Mouse (Mus musculus) liver, adult 2 months (tissue): ENCODE results near the gene Lama2. TPM values are rescaled to one million over a fixed set of nuclear protein-coding genes. Genes with fewer than 3 reads are reported as not detected.

ENCODE experiments used
- DNase-seq: peaks from one replicate; pipeline ENCODE4 v3.0.0-alpha.2; 2011; ENCODE audit warnings: low read depth, low spot score; ENCODE audit errors: extremely low read depth
- H3K27ac ChIP-seq: fragments of 200-500 bp; replicated peaks from 2 replicates; pipeline ENCODE4 v1.5.1; 2012; ENCODE audit warnings: low read depth, mild to moderate bottlenecking, control low read depth, inconsistent platforms, low read length; ENCODE audit not compliant: insufficient read depth
- H3K27me3 ChIP-seq: fragments of 200-500 bp; 2 replicates; pipeline ENCODE4 v1.6.1; 2012; ENCODE audit warnings: mild to moderate bottlenecking, moderate library complexity, low read length, inconsistent platforms; ENCODE audit not compliant: control insufficient read depth, insufficient read depth
- H3K36me3 ChIP-seq: fragments of 200-500 bp; 2 replicates; pipeline ENCODE4 v1.6.1; 2012; ENCODE audit warnings: low read length, inconsistent platforms; ENCODE audit not compliant: control insufficient read depth, insufficient read depth
- H3K4me1 ChIP-seq: fragments of 200-500 bp; 2 replicates; pipeline ENCODE4 v1.6.1; 2011; ENCODE audit warnings: low read length; ENCODE audit not compliant: control insufficient read depth, insufficient read depth
- H3K4me3 ChIP-seq: fragments of 200-500 bp; 2 replicates; pipeline ENCODE4 v1.5.1; 2011; ENCODE audit warnings: low read depth, mild to moderate bottlenecking, control low read depth, low read length, moderate library complexity; ENCODE audit not compliant: insufficient read depth
- H3K79me2 ChIP-seq: fragments of 200-500 bp; 2 replicates; pipeline ENCODE4 v1.6.1; 2012; ENCODE audit warnings: inconsistent platforms, mild to moderate bottlenecking, low read length, moderate library complexity; ENCODE audit not compliant: control insufficient read depth, insufficient read depth
- H3K9ac ChIP-seq: fragments of 200-500 bp; 2 replicates; pipeline ENCODE4 v1.6.1; 2012; ENCODE audit warnings: low read depth, mild to moderate bottlenecking, control low read depth, inconsistent platforms, low read length
- CTCF ChIP-seq: fragments of 200-500 bp; IDR thresholded peaks from 2 replicates; pipeline ENCODE4 v1.5.1; 2011; ENCODE audit warnings: low read depth, low read length, control low read depth
- POLR2A ChIP-seq: fragments of 200-500 bp; IDR thresholded peaks from 2 replicates; pipeline ENCODE4 v1.6.1; 2011; ENCODE audit warnings: low read length, control low read depth; ENCODE audit not compliant: insufficient read depth; ENCODE audit errors: extremely low read depth
- WGBS: fragments of 180-500 bp; shearing (Covaris S2); methylation state at CpG from one replicate; pipeline ENCODE4 v1.1.7; 2018; 5-methylcytosine and 5-hydroxymethylcytosine counted together
- polyA plus RNA-seq: library from polyadenylated mRNA; depleted of rRNA; stranded (reverse); fragments of >200 nt; gene quantifications from 2 replicates; pipeline ENCODE4 v1.2.3, GENCODE M21; 2012
- total RNA-seq: library from RNA; depleted of rRNA; stranded (reverse); fragments of >200 nt; gene quantifications from 2 replicates; pipeline ENCODE4 v1.2.3, GENCODE M21; 2014

Gene Lama2
- total and polyA plus RNA-seq, 2 experiments = 1.1 to 1.9 TPM

DNA sequence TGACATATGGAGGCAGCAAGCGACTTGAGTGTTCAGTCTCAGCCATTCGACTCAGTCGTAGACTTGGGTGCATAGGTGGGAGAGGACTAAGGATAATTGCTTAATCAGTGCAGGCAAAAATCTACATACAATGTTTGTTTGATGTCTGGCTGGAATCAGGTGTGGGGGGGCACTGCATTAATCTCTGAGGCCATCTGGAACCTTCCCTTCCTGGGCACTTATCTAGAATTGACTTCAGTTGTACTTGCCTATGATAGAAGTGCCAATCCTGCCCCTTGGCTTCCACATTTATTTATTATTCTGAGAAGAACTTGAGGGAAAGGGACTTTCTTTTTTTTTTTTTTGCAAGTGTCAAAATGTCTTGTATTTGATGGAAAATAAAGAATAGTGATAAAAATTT is 644.2 kb downstream of the Lama2 start:
- Histone ChIP-seq H3K9ac (no peak overlapping the region), H3K36me3 (no peaks in the 10 kb centered on the region), H3K27me3 (no peaks in the 10 kb centered on the region), H3K4me3 (no peak overlapping the region), H3K79me2 (no peaks in the 10 kb centered on the region), H3K27ac (no peak overlapping the region), H3K4me1 (no peaks in the 10 kb centered on the region)
- WGBS = 94% methylated on average over 3 of the region's 3 CpGs
- no peak for TF ChIP-seq POLR2A
- TF ChIP-seq CTCF = no peak
- no peak for DNase-seq

DNA sequence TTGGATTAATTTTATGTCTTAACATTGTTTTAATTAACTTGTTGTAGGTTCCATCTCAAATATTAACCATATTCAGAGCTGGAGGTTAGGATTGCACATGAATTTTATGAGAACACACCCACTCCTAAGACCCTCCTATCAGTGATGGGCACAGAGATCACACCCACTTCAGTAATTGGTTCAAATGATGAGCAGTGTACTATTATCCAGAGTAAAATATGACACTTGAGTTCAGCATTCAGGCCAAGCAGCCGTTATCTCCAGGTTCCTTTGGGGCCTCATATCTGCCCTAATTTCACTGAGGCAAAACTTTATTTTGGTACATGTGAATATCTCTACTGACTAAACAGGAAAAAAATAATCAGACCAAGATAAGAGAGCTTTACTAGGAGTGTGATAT is 645.3 kb downstream of the Lama2 start:
- no peak overlapping the region for H3K27ac ChIP-seq
- no peaks in the 10 kb centered on the region for H3K4me1 ChIP-seq
- H3K9ac ChIP-seq = no peak overlapping the region
- no peak for DNase-seq
- 77% methylated on average over 1 of the region's 1 CpGs for WGBS
- no peaks in the 10 kb centered on the region for H3K79me2 ChIP-seq
- H3K27me3 ChIP-seq = no peaks in the 10 kb centered on the region
- TF ChIP-seq CTCF (no peak), POLR2A (no peak)
- H3K36me3 ChIP-seq = no peaks in the 10 kb centered on the region
- H3K4me3 ChIP-seq = no peak overlapping the region

DNA sequence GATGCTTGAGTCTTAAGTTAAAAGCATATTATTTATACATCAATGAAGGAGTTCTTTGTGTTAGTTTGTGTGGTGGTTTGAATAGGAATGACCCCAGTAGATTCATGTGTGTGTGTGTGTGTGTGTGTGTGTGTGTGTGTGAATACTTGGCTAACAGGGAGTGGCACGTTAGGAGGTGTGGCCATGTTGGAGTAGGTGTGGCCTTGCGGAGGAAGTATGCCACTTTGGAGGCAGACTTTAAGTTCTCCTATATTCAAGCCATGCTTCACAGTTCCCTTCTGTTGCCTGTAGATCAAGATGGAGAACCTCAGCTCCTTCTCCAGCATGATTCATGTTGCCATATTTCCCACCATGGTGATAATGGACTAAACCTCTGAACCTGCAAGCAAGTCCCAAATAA is 646.0 kb downstream of the Lama2 start:
- TF ChIP-seq POLR2A = no peak
- TF ChIP-seq CTCF = no peak
- H3K36me3 ChIP-seq = no peaks in the 10 kb centered on the region
- no peak overlapping the region for H3K27ac ChIP-seq
- no peaks in the 10 kb centered on the region for H3K4me1 ChIP-seq
- DNase-seq = no peak
- 83% methylated on average over 2 of the region's 2 CpGs for WGBS
- no peaks in the 10 kb centered on the region for H3K27me3 ChIP-seq
- H3K79me2 ChIP-seq = no peaks in the 10 kb centered on the region
- no peak overlapping the region for H3K4me3 ChIP-seq
- H3K9ac ChIP-seq = no peak overlapping the region

DNA sequence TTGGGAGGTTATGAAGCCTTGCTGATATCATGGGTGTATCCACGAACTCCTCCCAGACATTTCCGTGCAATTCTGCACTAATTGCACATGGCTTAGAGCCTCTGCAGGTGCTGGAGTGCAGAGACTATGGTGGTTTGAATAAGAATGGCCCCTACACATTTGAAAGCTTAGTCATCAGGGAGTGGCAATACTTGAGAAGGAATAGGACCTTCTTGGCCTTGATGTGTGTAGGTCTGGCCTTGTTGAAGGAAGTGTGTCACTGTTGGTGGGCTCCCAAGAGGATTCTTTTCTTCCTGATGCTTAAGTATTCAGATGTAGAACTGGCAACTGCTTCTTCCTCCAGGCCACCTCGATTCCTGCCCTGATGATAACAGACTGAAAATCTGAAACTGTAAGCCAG is 661.0 kb downstream of the Lama2 start:
- TF ChIP-seq CTCF = no peak
- TF ChIP-seq POLR2A = no peak
- H3K9ac ChIP-seq = no peak overlapping the region
- WGBS = 85% methylated on average over 3 of the region's 3 CpGs

DNA sequence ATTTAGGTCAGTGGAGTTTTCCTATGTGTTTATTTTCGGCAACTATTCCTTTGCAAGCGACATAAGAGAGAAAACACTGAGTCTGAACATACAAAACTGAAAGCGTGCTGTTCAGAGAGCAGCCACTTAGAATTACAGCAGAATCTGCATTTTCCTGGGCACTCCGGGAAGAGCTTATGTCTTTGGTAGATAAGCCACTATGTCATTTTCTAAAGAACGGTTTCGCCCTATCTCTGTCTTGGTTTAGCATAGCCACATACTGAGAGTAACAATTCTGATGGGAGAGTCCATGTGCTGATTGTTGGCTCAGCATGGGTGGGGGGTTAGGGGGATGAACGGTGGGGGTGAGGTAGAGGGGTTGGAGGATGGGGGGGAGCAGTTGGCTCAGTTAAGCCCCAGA is 669.1 kb downstream of the Lama2 start:
- H3K27me3 ChIP-seq = no peaks in the 10 kb centered on the region
- no peaks in the 10 kb centered on the region for H3K4me1 ChIP-seq
- WGBS = 38% methylated on average over 7 of the region's 7 CpGs
- peak overlapping the region; percentile 20; the same call in 1 of the 2 replicates for H3K4me3 ChIP-seq
- peak; percentile 9 for DNase-seq
- H3K9ac ChIP-seq = no peak overlapping the region
- no peaks in the 10 kb centered on the region for H3K79me2 ChIP-seq
- TF ChIP-seq POLR2A = no peak
- no peak for TF ChIP-seq CTCF
- H3K27ac ChIP-seq = no peak overlapping the region
- H3K36me3 ChIP-seq = no peaks in the 10 kb centered on the region

More for the DNA sequence above, 661.0 kb downstream of the Lama2 start:
- Histone ChIP-seq H3K79me2 (no peaks in the 10 kb centered on the region), H3K4me1 (no peaks in the 10 kb centered on the region), H3K27ac (no peak overlapping the region), H3K27me3 (no peaks in the 10 kb centered on the region), H3K4me3 (no peak overlapping the region), H3K36me3 (no peaks in the 10 kb centered on the region)
- DNase-seq = no peak

DNA sequence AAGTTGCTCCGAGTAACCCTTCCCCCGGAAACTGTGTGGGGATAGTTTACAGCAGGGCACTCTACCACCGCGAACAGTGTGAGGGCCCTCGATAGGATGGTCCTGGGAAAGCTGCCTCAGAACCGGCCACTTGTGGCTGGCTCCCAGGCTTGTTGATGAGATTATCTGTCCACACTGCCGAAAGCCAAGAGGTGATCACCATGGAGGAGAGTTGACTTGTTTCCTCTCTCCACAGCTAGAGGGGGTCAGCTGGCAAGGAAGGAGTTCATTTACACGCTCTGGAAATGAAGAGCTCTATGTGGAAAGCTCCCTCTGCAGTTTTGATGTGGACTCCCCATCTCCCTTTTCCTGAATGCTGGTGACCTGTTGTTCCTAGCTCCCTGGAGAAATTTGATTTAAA is 669.9 kb downstream of the Lama2 start:
- no peak for TF ChIP-seq CTCF
- H3K4me3 ChIP-seq = no peak overlapping the region
- WGBS = 74% methylated on average over 8 of the region's 8 CpGs
- no peak overlapping the region for H3K27ac ChIP-seq
- H3K9ac ChIP-seq = no peak overlapping the region
- H3K36me3 ChIP-seq = no peaks in the 10 kb centered on the region
- peak; percentile 14 for DNase-seq
- no peaks in the 10 kb centered on the region for H3K4me1 ChIP-seq
- no peaks in the 10 kb centered on the region for H3K79me2 ChIP-seq
- no peaks in the 10 kb centered on the region for H3K27me3 ChIP-seq
